Mouse (Mus musculus) frontal cortex, postnatal 14 days (tissue): ENCODE data around the gene Aqp3.
"Not testable (repeated sequence)": the region's sequence is repeated elsewhere in the genome, so short reads cannot be mapped to it uniquely, and the experiment has no call there.

Source experiments
- DNase-seq, 2 experiments: peaks; one replicate each; pipeline ENCODE4 v3.0.0; 2022; ENCODE audit warnings: low spot score in 2 of 2

Gene Aqp3

DNA sequence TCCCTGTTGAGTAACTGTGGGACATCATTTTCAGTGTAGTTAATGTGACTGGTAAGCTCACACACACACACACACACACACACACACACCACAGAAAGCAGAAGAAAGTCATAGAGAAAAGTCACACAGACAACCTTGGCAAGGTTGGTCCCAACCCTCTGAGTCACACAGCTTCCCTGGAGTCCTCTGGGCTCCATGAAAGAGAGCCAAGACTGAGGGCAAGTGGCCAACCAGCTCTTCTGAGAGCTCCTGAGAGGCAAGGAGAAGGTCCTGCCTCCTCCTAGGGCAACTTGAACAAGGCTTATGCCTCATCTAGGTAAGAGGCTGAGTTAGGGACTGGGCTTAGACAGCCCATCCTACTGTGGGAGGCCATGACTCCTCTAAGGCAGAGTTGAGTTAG lies 4.9 kb upstream of the Aqp3 start:
- no peak for DNase-seq

GRCm38 (mm10) chr4:41100986-41101385 lies 3.0 kb upstream of the Aqp3 start:
- DNase-seq, result no peak

DNA sequence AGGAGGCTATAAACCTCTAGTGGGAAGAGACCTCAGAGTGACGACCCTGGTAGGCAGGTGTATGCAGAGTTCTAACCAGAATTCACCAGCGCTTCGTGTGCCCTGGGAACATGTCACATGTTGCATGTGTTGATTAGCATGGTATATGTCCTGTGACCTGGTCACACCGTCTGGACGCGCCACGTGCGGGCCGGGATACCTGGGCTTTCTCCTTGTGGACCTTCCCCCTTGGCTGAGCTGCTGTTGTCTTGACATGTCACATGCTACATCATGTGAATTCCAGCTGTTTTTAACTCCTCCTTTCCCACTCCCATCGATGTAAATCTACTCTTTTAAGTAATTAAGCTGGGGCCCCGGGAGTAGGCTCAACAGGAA lies 581 bp upstream of the Aqp3 start:
- no peak for DNase-seq

- DNase-seq, result no peak
Measured at GRCm38 (mm10) chr4:41097381-41097780, 602 bp downstream of the Aqp3 start.

- no peak for DNase-seq
Measured at GRCm38 (mm10) chr4:41096794-41097193, 1.2 kb downstream of the Aqp3 start.

GRCm38 (mm10) chr4:41096169-41096568 lies 1.8 kb downstream of the Aqp3 start:
- DNase-seq, result no peak

GRCm38 (mm10) chr4:41094361-41094760 lies 3.6 kb downstream of the Aqp3 start:
- no peak for DNase-seq

GRCm38 (mm10) chr4:41092958-41093357 lies 5.0 kb downstream of the Aqp3 start:
- DNase-seq, result no peak

DNA sequence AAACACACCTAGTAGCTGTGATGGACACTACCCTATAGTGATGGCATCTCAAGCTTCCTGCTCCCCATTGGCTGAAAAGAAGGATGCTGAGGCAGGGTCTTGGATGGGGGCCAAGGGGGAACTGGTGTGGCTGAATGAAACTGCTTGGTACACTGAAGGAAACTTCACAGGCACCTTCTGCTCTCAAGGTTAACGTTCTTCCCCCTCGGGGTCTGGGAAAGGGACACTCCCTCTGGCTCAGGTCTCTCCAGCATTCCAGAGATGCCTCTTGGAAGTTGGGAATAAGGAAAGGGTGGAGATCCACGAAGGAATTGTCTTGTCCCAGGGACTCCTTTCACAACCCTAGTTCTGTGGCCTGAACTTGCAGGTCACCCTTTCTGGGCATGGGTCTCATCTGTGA lies 6.6 kb downstream of the Aqp3 start:
- DNase-seq, result no peak

- no peak for DNase-seq
Measured at GRCm38 (mm10) chr4:41089705-41090104, 8.3 kb downstream of the Aqp3 start.

- DNase-seq, result no peak
Measured at GRCm38 (mm10) chr4:41089189-41089588, 8.8 kb downstream of the Aqp3 start.

DNA sequence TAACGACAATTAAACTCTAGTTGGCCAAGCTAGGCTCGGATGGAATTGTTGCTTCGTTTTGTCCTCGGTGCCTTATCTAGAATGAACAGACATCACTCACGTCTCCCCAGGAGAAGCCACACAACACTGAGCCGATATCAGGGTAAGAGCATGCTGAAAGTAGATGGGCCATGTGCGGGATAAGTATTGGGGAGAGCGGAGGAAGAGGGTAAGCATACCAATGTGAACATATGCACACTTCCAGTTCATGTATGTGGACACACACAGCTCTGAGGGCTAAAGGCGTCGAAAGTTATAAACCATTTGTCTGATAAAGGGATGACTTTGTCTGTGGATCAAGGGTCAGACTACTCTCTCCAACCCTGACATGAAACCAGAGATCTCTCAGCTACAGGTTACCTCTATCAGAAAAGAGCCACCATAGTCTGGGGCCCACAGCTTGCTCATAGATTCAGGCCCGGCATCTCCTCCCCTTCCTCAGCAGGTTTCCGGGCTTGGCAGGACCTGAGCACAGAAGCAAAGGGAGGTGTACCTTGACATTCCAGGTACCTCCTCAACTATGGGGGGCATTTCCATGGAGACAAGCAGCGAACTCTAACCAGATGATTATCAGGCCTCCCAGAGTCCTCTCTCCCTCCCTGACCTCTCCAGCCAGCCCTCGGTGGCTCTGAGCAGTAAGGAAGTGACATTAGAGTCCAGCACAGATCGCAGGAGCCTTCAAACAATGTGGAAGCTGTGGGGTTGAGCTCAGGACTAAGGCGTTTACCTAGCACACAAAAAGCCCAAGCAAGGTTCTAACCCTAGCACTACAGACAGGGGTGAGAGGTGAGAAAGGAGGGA lies 10.3 kb downstream of the Aqp3 start:
- no peak for DNase-seq

DNA sequence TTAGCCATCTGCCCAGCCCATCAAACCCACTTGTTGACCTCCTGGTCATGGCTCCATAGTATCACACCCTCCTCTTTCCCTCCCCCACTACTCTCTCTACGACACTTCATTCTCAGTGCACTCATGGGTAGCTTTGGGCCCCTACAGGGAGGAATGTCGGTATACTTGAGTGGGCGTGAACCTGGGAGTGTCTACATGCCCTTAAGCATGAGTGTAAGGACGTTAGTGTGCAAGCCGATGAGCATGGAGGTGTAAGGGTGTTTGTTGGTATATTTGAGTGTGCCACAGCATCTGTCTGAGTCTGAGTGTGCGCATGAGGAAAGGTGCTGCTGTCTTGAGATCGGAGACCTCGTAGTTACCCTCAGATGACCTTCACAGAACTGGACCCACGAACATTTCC lies 11.0 kb downstream of the Aqp3 start:
- DNase-seq, result no peak

GRCm38 (mm10) chr4:41084819-41085218 lies 13.2 kb downstream of the Aqp3 start:
- no peak for DNase-seq

- not testable (repeated sequence) for DNase-seq
Measured at GRCm38 (mm10) chr4:41082803-41083202, 15.2 kb downstream of the Aqp3 start.

DNA sequence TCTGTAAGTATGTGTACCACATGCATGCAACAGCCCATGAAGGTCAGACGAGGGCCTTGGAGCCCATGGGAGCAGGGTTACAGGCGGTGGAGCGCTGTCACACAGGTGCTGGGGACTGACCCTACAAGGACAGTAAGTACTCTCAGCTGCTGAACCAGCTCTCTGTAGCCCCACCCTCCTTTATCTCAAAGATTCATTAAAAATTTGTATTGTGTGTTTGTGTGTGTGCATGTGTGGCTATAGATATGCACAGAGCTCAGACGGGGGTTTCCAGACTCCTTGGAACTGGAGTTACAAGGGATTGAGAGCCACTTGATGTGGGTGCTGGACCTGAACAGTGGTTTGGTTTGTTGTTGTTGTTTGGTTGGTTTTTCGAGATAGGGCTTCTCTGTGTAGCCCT lies 16.2 kb downstream of the Aqp3 start:
- DNase-seq, result no peak

DNA sequence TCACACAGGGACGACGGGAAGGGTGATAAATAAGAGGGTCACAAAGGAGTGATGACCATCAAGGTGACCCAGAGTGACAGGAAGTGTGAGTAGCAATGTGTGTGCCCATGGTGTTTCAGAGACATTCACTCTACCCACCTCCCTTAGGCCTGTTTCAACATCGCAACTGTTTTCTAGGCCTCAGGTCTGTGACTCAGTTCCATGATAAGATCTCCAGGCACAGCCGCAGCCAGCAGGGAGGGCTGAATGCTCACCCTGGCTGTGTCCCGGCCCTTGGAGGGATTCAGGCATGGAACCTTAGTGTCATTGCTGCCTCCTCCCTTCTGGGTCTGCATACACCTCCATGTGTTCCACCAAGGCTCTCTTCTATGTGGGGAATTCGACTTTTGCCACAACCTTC lies 19.3 kb downstream of the Aqp3 start:
- no peak for DNase-seq

GRCm38 (mm10) chr4:41074461-41074860 lies 23.5 kb downstream of the Aqp3 start:
- no peak for DNase-seq

- DNase-seq, result no peak
Measured at GRCm38 (mm10) chr4:41073008-41073817, 24.8 kb downstream of the Aqp3 start.

- DNase-seq, result no peak
Measured at GRCm38 (mm10) chr4:41071500-41072429, 26.2 kb downstream of the Aqp3 start.

GRCm38 (mm10) chr4:41065196-41065595 lies 32.8 kb downstream of the Aqp3 start:
- DNase-seq, result no peak
